Mouse (Mus musculus) spleen, postnatal 36 days (tissue): ENCODE data around the gene Tbl1x.
A peak's percentile ranks its signal among the peaks of the same experiment; 100 is the strongest.

Source experiments
- DNase-seq, 2 experiments: peaks; one replicate each; pipeline ENCODE4 v3.0.0; 2022; ENCODE audit warnings: low spot score in 2 of 2, mixed read lengths in 1 of 2

Tbl1x gene

GRCm38 (mm10) chrX:77608947-77609703 is 98.3 kb downstream of the Tbl1x start:
- no peak for DNase-seq

- no peak for DNase-seq
Observed at GRCm38 (mm10) chrX:77611938-77612337, 101.1 kb downstream of the Tbl1x start.

GRCm38 (mm10) chrX:77613041-77613440 is 102.2 kb downstream of the Tbl1x start:
- DNase-seq = no peak

- no peak for DNase-seq
Observed at GRCm38 (mm10) chrX:77615735-77616293, 105.0 kb downstream of the Tbl1x start.

- DNase-seq = no peak
Observed at GRCm38 (mm10) chrX:77617368-77618144, 106.7 kb downstream of the Tbl1x start.

GRCm38 (mm10) chrX:77630439-77630838 is 119.6 kb downstream of the Tbl1x start:
- no peak for DNase-seq

GRCm38 (mm10) chrX:77636499-77636898 is 125.7 kb downstream of the Tbl1x start:
- no peak for DNase-seq

GRCm38 (mm10) chrX:77638076-77638475 is 127.3 kb downstream of the Tbl1x start:
- DNase-seq = peak; percentile 19 to 35

GRCm38 (mm10) chrX:77640301-77640700 is 129.5 kb downstream of the Tbl1x start:
- no peak for DNase-seq

GRCm38 (mm10) chrX:77646164-77646563 is 135.4 kb downstream of the Tbl1x start:
- no peak for DNase-seq

GRCm38 (mm10) chrX:77650246-77650645 is 139.4 kb downstream of the Tbl1x start:
- DNase-seq = no peak

GRCm38 (mm10) chrX:77662030-77662429 is 151.2 kb downstream of the Tbl1x start:
- no peak for DNase-seq

GRCm38 (mm10) chrX:77663276-77663675 is 152.5 kb downstream of the Tbl1x start:
- DNase-seq = no peak

- DNase-seq = no peak
Observed at GRCm38 (mm10) chrX:77665030-77665429, 154.2 kb downstream of the Tbl1x start.

GRCm38 (mm10) chrX:77666911-77667310 is 156.1 kb downstream of the Tbl1x start:
- no peak for DNase-seq

GRCm38 (mm10) chrX:77667441-77667840 is 156.6 kb downstream of the Tbl1x start:
- DNase-seq = no peak

- no peak for DNase-seq
Observed at GRCm38 (mm10) chrX:77669779-77670550, 159.2 kb downstream of the Tbl1x start.
